Mouse (Mus musculus): Measurements from ENCODE around the gene Gm2115. TPM values are rescaled to one million over a fixed set of nuclear protein-coding genes. Genes with fewer than 3 reads are reported as not detected.

Gene Gm2115
- polyA plus RNA-seq, 1 experiment: 0.11 TPM

GRCm38 (mm10) chr7:84579769-84580168 is 51.0 kb downstream of the Gm2115 start:
- WGBS: 89% methylated on average over 1 of the region's 1 CpGs
- DNase-seq: no peak
- no peak overlapping the region for H3K4me3 ChIP-seq (ENCODE audit: control insufficient read depth, insufficient read depth, low read length)
- no peaks in the 10 kb centered on the region for H3K4me1 ChIP-seq (replicated peaks; ENCODE audit: control insufficient read depth, insufficient read depth, low read length)
- no peak overlapping the region for H3K27ac ChIP-seq (ENCODE audit: control insufficient read depth, insufficient read depth, low read length)
- H3K27me3 ChIP-seq (ENCODE audit: control insufficient read depth, insufficient read depth, low read length): no peaks in the 10 kb centered on the region
- H3K36me3 ChIP-seq (ENCODE audit: control insufficient read depth, insufficient read depth, low read length): no peaks in the 10 kb centered on the region
- no peak for TF ChIP-seq POLR2A (IDR thresholded peaks at IDR 0.05; ENCODE audit: control insufficient read depth, extremely low read depth, insufficient read depth, low read length, poor library complexity)
- no peak for TF ChIP-seq CTCF (IDR thresholded peaks at IDR 0.05; ENCODE audit: borderline replicate concordance, control insufficient read depth, extremely low read depth, insufficient read depth, low read length, poor library complexity)

GRCm38 (mm10) chr7:84585086-84585485 is 56.3 kb downstream of the Gm2115 start:
- Histone ChIP-seq H3K27me3 (ENCODE audit: control insufficient read depth, insufficient read depth, low read length) (no peaks in the 10 kb centered on the region), H3K36me3 (ENCODE audit: control insufficient read depth, insufficient read depth, low read length) (no peaks in the 10 kb centered on the region), H3K27ac (ENCODE audit: control insufficient read depth, insufficient read depth, low read length) (no peak overlapping the region), H3K4me3 (ENCODE audit: control insufficient read depth, insufficient read depth, low read length) (no peak overlapping the region), H3K4me1 (replicated peaks; ENCODE audit: control insufficient read depth, insufficient read depth, low read length) (no peaks in the 10 kb centered on the region)
- TF ChIP-seq CTCF (IDR thresholded peaks at IDR 0.05; ENCODE audit: borderline replicate concordance, control insufficient read depth, extremely low read depth, insufficient read depth, low read length, poor library complexity): no peak
- DNase-seq: no peak
- 96% methylated on average over 4 of the region's 4 CpGs for WGBS

GRCm38 (mm10) chr7:84586360-84587100 is 57.8 kb downstream of the Gm2115 start:
- Histone ChIP-seq H3K4me3 (ENCODE audit: control insufficient read depth, insufficient read depth, low read length) (no peak overlapping the region), H3K27ac (ENCODE audit: control insufficient read depth, insufficient read depth, low read length) (no peak overlapping the region), H3K27me3 (ENCODE audit: control insufficient read depth, insufficient read depth, low read length) (no peaks in the 10 kb centered on the region), H3K36me3 (ENCODE audit: control insufficient read depth, insufficient read depth, low read length) (no peaks in the 10 kb centered on the region), H3K4me1 (replicated peaks; ENCODE audit: control insufficient read depth, insufficient read depth, low read length) (no peaks in the 10 kb centered on the region)
- TF ChIP-seq CTCF (IDR thresholded peaks at IDR 0.05; ENCODE audit: borderline replicate concordance, control insufficient read depth, extremely low read depth, insufficient read depth, low read length, poor library complexity) (no peak), POLR2A (IDR thresholded peaks at IDR 0.05; ENCODE audit: control insufficient read depth, extremely low read depth, insufficient read depth, low read length, poor library complexity) (no peak)
- DNase-seq: no peak
- 81% methylated on average over 3 of the region's 3 CpGs for WGBS

- no peak overlapping the region for H3K4me3 ChIP-seq (ENCODE audit: control insufficient read depth, insufficient read depth, low read length)
- WGBS: 95% methylated on average over 5 of the region's 5 CpGs
These were observed 58.5 kb downstream of the Gm2115 start for GRCm38 (mm10) chr7:84587101-84587783.

GRCm38 (mm10) chr7:84590622-84591021 is 61.9 kb downstream of the Gm2115 start:
- WGBS: 96% methylated on average over 2 of the region's 2 CpGs
- DNase-seq: no peak
- Histone ChIP-seq H3K27me3 (ENCODE audit: control insufficient read depth, insufficient read depth, low read length) (no peaks in the 10 kb centered on the region), H3K36me3 (ENCODE audit: control insufficient read depth, insufficient read depth, low read length) (no peaks in the 10 kb centered on the region), H3K4me1 (replicated peaks; ENCODE audit: control insufficient read depth, insufficient read depth, low read length) (peaks cover 3% of the 10 kb centered on the region), H3K27ac (ENCODE audit: control insufficient read depth, insufficient read depth, low read length) (no peak overlapping the region), H3K4me3 (ENCODE audit: control insufficient read depth, insufficient read depth, low read length) (no peak overlapping the region)
- TF ChIP-seq CTCF (IDR thresholded peaks at IDR 0.05; ENCODE audit: borderline replicate concordance, control insufficient read depth, extremely low read depth, insufficient read depth, low read length, poor library complexity) (no peak), POLR2A (IDR thresholded peaks at IDR 0.05; ENCODE audit: control insufficient read depth, extremely low read depth, insufficient read depth, low read length, poor library complexity) (no peak)

More at GRCm38 (mm10) chr7:84587101-84587783, 58.5 kb downstream of the Gm2115 start:
- Histone ChIP-seq H3K36me3 (ENCODE audit: control insufficient read depth, insufficient read depth, low read length) (no peaks in the 10 kb centered on the region), H3K27me3 (ENCODE audit: control insufficient read depth, insufficient read depth, low read length) (no peaks in the 10 kb centered on the region), H3K27ac (ENCODE audit: control insufficient read depth, insufficient read depth, low read length) (no peak overlapping the region), H3K4me1 (replicated peaks; ENCODE audit: control insufficient read depth, insufficient read depth, low read length) (no peaks in the 10 kb centered on the region)
- TF ChIP-seq CTCF (IDR thresholded peaks at IDR 0.05; ENCODE audit: borderline replicate concordance, control insufficient read depth, extremely low read depth, insufficient read depth, low read length, poor library complexity): no peak
- TF ChIP-seq POLR2A (IDR thresholded peaks at IDR 0.05; ENCODE audit: control insufficient read depth, extremely low read depth, insufficient read depth, low read length, poor library complexity): no peak
- no peak for DNase-seq

- no peak overlapping the region for H3K27ac ChIP-seq (ENCODE audit: control insufficient read depth, insufficient read depth, low read length)
- WGBS: 63% methylated on average over 3 of the region's 3 CpGs
- DNase-seq: no peak
- H3K27me3 ChIP-seq (ENCODE audit: control insufficient read depth, insufficient read depth, low read length): no peaks in the 10 kb centered on the region
- no peak overlapping the region for H3K4me3 ChIP-seq (ENCODE audit: control insufficient read depth, insufficient read depth, low read length)
- no peak for TF ChIP-seq CTCF (IDR thresholded peaks at IDR 0.05; ENCODE audit: borderline replicate concordance, control insufficient read depth, extremely low read depth, insufficient read depth, low read length, poor library complexity)
- H3K4me1 ChIP-seq (replicated peaks; ENCODE audit: control insufficient read depth, insufficient read depth, low read length): peaks cover 3% of the 10 kb centered on the region
- no peaks in the 10 kb centered on the region for H3K36me3 ChIP-seq (ENCODE audit: control insufficient read depth, insufficient read depth, low read length)
These were observed 62.6 kb downstream of the Gm2115 start for GRCm38 (mm10) chr7:84591347-84591746.

All from thymus, adult 2 months (tissue).